Mouse (Mus musculus) MEL (cell line): ENCODE results near the gene Plekhj1. TPM values are rescaled to one million over a fixed set of nuclear protein-coding genes. Genes with fewer than 3 reads are reported as not detected.

Source experiments
- DNase-seq: peaks from one replicate; pipeline ENCODE4 v3.0.0; 2011; ENCODE audit warnings: low read depth, low spot score
- H3K27ac ChIP-seq: 2 replicates; pipeline ENCODE4 v1.5.1; 2012; ENCODE audit warnings: low read depth, mild to moderate bottlenecking, control low read depth, low read length, moderate library complexity; ENCODE audit not compliant: control insufficient read depth
- H3K27me3 ChIP-seq, 2 experiments: fragments of 150-350 bp in 1 of 2; sonication (generic) in 1 of 2; 2 replicates each; pipeline ENCODE4 v1.6.1; 2012; ENCODE audit warnings: low read length in 2 of 2, mild to moderate bottlenecking in 2 of 2, improper control_type of control experiment in 1 of 2, moderate library complexity in 1 of 2; ENCODE audit not compliant: insufficient read depth in 2 of 2, control insufficient read depth in 1 of 2
- H3K36me3 ChIP-seq, 2 experiments: 2 replicates each; pipeline ENCODE4 v1.6.1; 2012 to 2014; ENCODE audit warnings: low read length in 2 of 2, improper control_type of control experiment in 1 of 2, inconsistent platforms in 1 of 2, mild to moderate bottlenecking in 1 of 2; ENCODE audit not compliant: insufficient read depth in 2 of 2, control insufficient read depth in 1 of 2
- H3K4me1 ChIP-seq, 2 experiments: fragments of 150-350 bp in 1 of 2; sonication (generic) in 1 of 2; 2 replicates each; pipeline ENCODE4 v1.6.1; 2012; ENCODE audit warnings: low read length in 2 of 2, improper control_type of control experiment in 1 of 2, mild to moderate bottlenecking in 1 of 2; ENCODE audit not compliant: insufficient read depth in 2 of 2, control insufficient read depth in 1 of 2
- H3K4me3 ChIP-seq, 2 experiments: fragments of 150-350 bp in 1 of 2; sonication (generic) in 1 of 2; 2 replicates each; pipeline ENCODE4 v1.5.1; 2012; ENCODE audit warnings: low read depth in 2 of 2, low read length in 2 of 2, mild to moderate bottlenecking in 2 of 2, moderate library complexity in 2 of 2, control low read depth in 1 of 2, improper control_type of control experiment in 1 of 2; ENCODE audit not compliant: control insufficient read depth in 1 of 2, insufficient read depth in 1 of 2
- H3K79me2 ChIP-seq: 2 replicates; pipeline ENCODE4 v1.6.1; 2012; ENCODE audit warnings: mild to moderate bottlenecking, low read length, moderate library complexity; ENCODE audit not compliant: control insufficient read depth, poor library complexity, insufficient read depth
- H3K9ac ChIP-seq: 2 replicates; pipeline ENCODE4 v1.6.1; 2012; ENCODE audit warnings: low read depth, mild to moderate bottlenecking, control low read depth, low read length, moderate library complexity; ENCODE audit not compliant: control insufficient read depth, poor library complexity, severe bottlenecking
- H3K9me3 ChIP-seq: fragments of 150-350 bp; sonication (generic); replicated peaks from 2 replicates; pipeline ENCODE4 v1.6.1; 2012; ENCODE audit warnings: mild to moderate bottlenecking, low read length, improper control_type of control experiment, moderate library complexity; ENCODE audit not compliant: insufficient read depth
- BHLHE40 ChIP-seq: IDR thresholded peaks from 2 replicates; pipeline ENCODE4 v1.6.1; 2012; ENCODE audit warnings: low read depth, mild to moderate bottlenecking, inconsistent platforms, low read length, improper control_type of control experiment, borderline replicate concordance
- CHD1 ChIP-seq: IDR thresholded peaks from 2 replicates; pipeline ENCODE4 v1.6.1; 2012; ENCODE audit warnings: low read depth, mild to moderate bottlenecking, inconsistent platforms, low read length, improper control_type of control experiment
- CHD2 ChIP-seq: IDR thresholded peaks from 2 replicates; pipeline ENCODE4 v1.6.1; 2011; ENCODE audit warnings: low read length, improper control_type of control experiment
- CTCF ChIP-seq, 3 experiments: IDR thresholded peaks in 2 of 3; conservative IDR thresholded peaks in 1 of 3; 2 replicates each; pipeline ENCODE4 v1.5.1; 2011 to 2012; ENCODE audit warnings: low read length in 3 of 3, low read depth in 2 of 3, mild to moderate bottlenecking in 2 of 3, improper control_type of control experiment in 1 of 3, inconsistent platforms in 1 of 3, mixed read lengths in 1 of 3, moderate library complexity in 1 of 3; ENCODE audit not compliant: control insufficient read depth in 1 of 3, insufficient read depth in 1 of 3, poor library complexity in 1 of 3, severe bottlenecking in 1 of 3
- EP300 ChIP-seq, 2 experiments: IDR thresholded peaks; 2 replicates each; pipeline ENCODE4 v1.6.1; 2011; ENCODE audit warnings: improper control_type of control experiment in 2 of 2, low read length in 2 of 2, low read depth in 1 of 2, mild to moderate bottlenecking in 1 of 2
- ETS1 ChIP-seq: IDR thresholded peaks from 2 replicates; pipeline ENCODE4 v1.6.1; 2012; ENCODE audit warnings: low read depth, mild to moderate bottlenecking, inconsistent platforms, low read length, improper control_type of control experiment, moderate library complexity
- GATA1 ChIP-seq: IDR thresholded peaks from 2 replicates; pipeline ENCODE4 v1.6.1; 2011; ENCODE audit warnings: low read depth, low read length, improper control_type of control experiment
- HCFC1 ChIP-seq: IDR thresholded peaks from 2 replicates; pipeline ENCODE4 v1.6.1; 2012; ENCODE audit warnings: low read depth, mild to moderate bottlenecking, inconsistent platforms, low read length, improper control_type of control experiment, moderate library complexity
- JUND ChIP-seq: IDR thresholded peaks from 2 replicates; pipeline ENCODE4 v1.6.1; 2011; ENCODE audit warnings: low read depth, mild to moderate bottlenecking, improper control_type of control experiment, low read length
- MAFK ChIP-seq: IDR thresholded peaks from 2 replicates; pipeline ENCODE4 v1.6.1; 2011; ENCODE audit warnings: low read depth, mild to moderate bottlenecking, low read length, improper control_type of control experiment, borderline replicate concordance
- MAZ ChIP-seq: IDR thresholded peaks from 2 replicates; pipeline ENCODE4 v1.6.1; 2012; ENCODE audit warnings: low read depth, mild to moderate bottlenecking, inconsistent platforms, low read length, improper control_type of control experiment
- MEF2A ChIP-seq: IDR thresholded peaks from 2 replicates; pipeline ENCODE4 v1.6.1; 2014; ENCODE audit warnings: low read depth, mild to moderate bottlenecking, inconsistent platforms, low read length, improper control_type of control experiment; ENCODE audit not compliant: poor library complexity, insufficient replicate concordance, severe bottlenecking; ENCODE audit errors: extremely low read depth
- MXI1 ChIP-seq: IDR thresholded peaks from 2 replicates; pipeline ENCODE4 v1.6.1; 2011; ENCODE audit warnings: mild to moderate bottlenecking, low read depth, low read length, improper control_type of control experiment
- MYC ChIP-seq: IDR thresholded peaks from 2 replicates; pipeline ENCODE4 v1.6.1; 2011; ENCODE audit warnings: low read depth, mild to moderate bottlenecking, low read length, improper control_type of control experiment, moderate library complexity
- NELFE ChIP-seq: IDR thresholded peaks from 2 replicates; pipeline ENCODE4 v1.6.1; 2011; ENCODE audit warnings: low read depth, low read length, improper control_type of control experiment
- POLR2AphosphoS2 ChIP-seq: IDR thresholded peaks from 2 replicates; pipeline ENCODE4 v1.6.1; 2011; ENCODE audit warnings: low read length, improper control_type of control experiment
- POLR2AphosphoS5 ChIP-seq: IDR thresholded peaks from 2 replicates; pipeline ENCODE4 v1.6.1; 2012; ENCODE audit warnings: low read depth, borderline replicate concordance, mild to moderate bottlenecking, inconsistent platforms, low read length, moderate library complexity, mixed read lengths
- RAD21 ChIP-seq: IDR thresholded peaks from 2 replicates; pipeline ENCODE4 v1.6.1; 2011; ENCODE audit warnings: mild to moderate bottlenecking, low read depth, low read length, improper control_type of control experiment
- SIN3A ChIP-seq: IDR thresholded peaks from 2 replicates; pipeline ENCODE4 v1.6.1; 2012; ENCODE audit warnings: low read length, improper control_type of control experiment, inconsistent platforms
- TAL1 ChIP-seq: IDR thresholded peaks from 2 replicates; pipeline ENCODE4 v1.6.1; 2012; ENCODE audit warnings: mild to moderate bottlenecking, inconsistent platforms, low read length, moderate library complexity, mixed read lengths
- TBP ChIP-seq: IDR thresholded peaks from 2 replicates; pipeline ENCODE4 v1.8.0; 2011; ENCODE audit warnings: low read depth, low read length, improper control_type of control experiment
- TCF12 ChIP-seq: IDR thresholded peaks from 2 replicates; pipeline ENCODE4 v1.6.1; 2014; ENCODE audit warnings: low read depth, mild to moderate bottlenecking, inconsistent platforms, low read length, improper control_type of control experiment, moderate library complexity
- USF1 ChIP-seq: IDR thresholded peaks from 2 replicates; pipeline ENCODE4 v1.6.1; 2014; ENCODE audit warnings: low read depth, mild to moderate bottlenecking, inconsistent platforms, low read length, improper control_type of control experiment, moderate library complexity
- USF2 ChIP-seq, 2 experiments: IDR thresholded peaks; 2 replicates each; pipeline ENCODE4 v1.6.1; 2011 to 2012; ENCODE audit warnings: improper control_type of control experiment in 2 of 2, low read length in 2 of 2, borderline replicate concordance in 1 of 2, inconsistent platforms in 1 of 2, low read depth in 1 of 2, mild to moderate bottlenecking in 1 of 2; ENCODE audit not compliant: insufficient read depth in 1 of 2
- ZC3H11A ChIP-seq: IDR thresholded peaks from 2 replicates; pipeline ENCODE4 v1.6.1; 2012; ENCODE audit warnings: low read depth, mild to moderate bottlenecking, inconsistent platforms, low read length, improper control_type of control experiment
- ZKSCAN1 ChIP-seq: IDR thresholded peaks from 2 replicates; pipeline ENCODE4 v1.6.1; 2012; ENCODE audit warnings: low read depth, mild to moderate bottlenecking, inconsistent platforms, low read length, improper control_type of control experiment, moderate library complexity
- ZNF384 ChIP-seq: IDR thresholded peaks from 2 replicates; pipeline ENCODE4 v1.6.1; 2012; ENCODE audit warnings: low read depth, mild to moderate bottlenecking, inconsistent platforms, low read length, improper control_type of control experiment
- polyA plus RNA-seq, 2 experiments: library from polyadenylated mRNA; stranded (reverse) in 1 of 2; unstranded in 1 of 2; fragments of >175 nt in 1 of 2; fragments of >200 nt in 1 of 2; gene quantifications; 2 replicates each; pipeline versions ENCODE4 v1.2.1 to v1.2.4; 2012; ENCODE audit warnings: low replicate concordance in 2 of 2, low read depth in 1 of 2; ENCODE audit not compliant: insufficient read length in 2 of 2, insufficient read depth in 1 of 2, missing spikeins in 1 of 2
- total RNA-seq: library from RNA; depleted of rRNA; stranded (reverse); fragments of 300-350 nt; gene quantifications from 2 replicates; pipeline ENCODE4 v1.2.3, GENCODE M21; 2012

Gene Plekhj1
- total and polyA plus RNA-seq, 3 experiments = 86.9 to 217 TPM; not detected in 1

DNA sequence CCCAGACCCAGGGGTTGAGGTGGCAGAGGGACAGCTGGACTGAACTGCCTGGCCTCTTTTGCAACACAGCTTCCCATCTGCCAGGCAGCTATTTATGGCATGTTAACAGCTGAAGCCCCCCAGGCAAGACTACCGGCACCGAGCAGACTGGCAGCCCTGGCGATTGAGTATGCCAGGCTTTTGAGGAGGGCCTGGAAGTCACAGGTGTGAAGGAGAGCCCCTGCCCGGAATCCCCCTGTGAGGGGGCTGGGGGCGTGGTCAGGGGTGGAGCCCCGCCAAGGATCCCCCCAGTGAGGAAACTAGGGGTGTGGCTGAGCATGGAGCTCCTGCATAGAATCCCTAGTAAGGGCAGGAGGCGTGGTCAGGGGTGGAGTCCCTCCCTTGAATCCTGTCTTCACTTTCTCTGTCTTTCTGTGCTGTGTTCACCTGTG is 38.5 kb upstream of the Plekhj1 start:
- Histone ChIP-seq H3K27me3 (no peaks in the 10 kb centered on the region; a peak in 1 of 4 replicates), H3K79me2 (no peaks in the 10 kb centered on the region), H3K4me1 (no peaks in the 10 kb centered on the region), H3K27ac (no peak overlapping the region), H3K9ac (no peak overlapping the region), H3K9me3 (no peaks in the 10 kb centered on the region), H3K4me3 (no peak overlapping the region), H3K36me3 (no peaks in the 10 kb centered on the region)
- TF ChIP-seq MEF2A = no peak
- no peak for TF ChIP-seq TCF12
- TF ChIP-seq TAL1 = no peak
- TF ChIP-seq NELFE = no peak
- TF ChIP-seq HCFC1 = no peak
- TF ChIP-seq MYC = no peak
- TF ChIP-seq CHD2 = no peak
- DNase-seq = no peak

DNA sequence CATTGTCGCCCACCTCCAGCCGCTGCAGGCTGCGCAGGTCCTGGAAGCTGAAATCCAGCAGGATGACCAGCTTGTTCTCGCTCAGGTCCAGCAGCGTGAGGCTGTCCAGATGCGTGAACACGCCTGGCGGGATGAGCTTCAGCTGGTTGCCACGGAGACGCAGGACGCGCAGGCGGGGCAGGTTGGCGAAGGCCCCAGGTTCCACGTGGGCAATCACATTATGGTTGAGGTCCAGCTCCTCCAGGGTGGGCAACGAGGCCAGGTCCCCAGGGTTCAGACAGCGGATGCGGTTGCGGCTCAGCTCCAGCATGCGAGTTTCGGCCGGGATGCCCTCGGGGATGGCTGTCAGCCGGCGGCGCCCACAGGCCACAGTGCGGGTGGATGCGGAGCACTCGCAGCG is 37.2 kb upstream of the Plekhj1 start:
- Histone ChIP-seq H3K27me3 (no peaks in the 10 kb centered on the region; a peak in 1 of 4 replicates), H3K27ac (no peak overlapping the region), H3K9me3 (no peaks in the 10 kb centered on the region), H3K79me2 (no peaks in the 10 kb centered on the region), H3K4me1 (peaks cover 2 to 4% of the 10 kb centered on the region in 2 experiments; a peak in 3 of 4 replicates), H3K4me3 (no peak overlapping the region), H3K9ac (no peak overlapping the region), H3K36me3 (peaks cover 0 to 2% of the 10 kb centered on the region in 2 experiments; a peak in 1 of 4 replicates)
- no peak for DNase-seq
- TF ChIP-seq RAD21 (no peak), MYC (no peak), SIN3A (no peak), NELFE (no peak), BHLHE40 (no peak), ZKSCAN1 (no peak), TBP (no peak), MAFK (no peak)

DNA sequence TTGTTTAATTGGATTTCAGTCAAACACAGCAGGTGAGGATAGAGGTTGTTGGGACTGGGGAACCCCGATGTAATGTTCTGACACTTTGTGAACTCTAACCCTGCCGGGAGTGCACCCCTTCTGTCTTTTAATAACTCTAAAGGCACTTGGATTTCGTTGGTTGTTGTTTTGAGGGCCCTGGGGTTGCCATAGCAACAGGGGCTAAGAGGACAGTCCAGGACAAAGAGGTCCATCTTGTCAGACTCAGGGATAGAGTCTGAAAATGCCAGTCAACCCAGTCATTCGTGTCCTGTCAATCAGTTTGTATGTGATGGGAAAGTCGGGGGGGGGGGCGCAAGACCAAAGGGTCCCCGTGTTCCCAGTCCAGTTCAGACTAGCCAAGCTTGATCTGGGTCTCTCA is 34.4 kb upstream of the Plekhj1 start:
- H3K4me1 ChIP-seq = peaks cover 2 to 9% of the 10 kb centered on the region in 2 experiments; a peak in 3 of 4 replicates
- peaks cover 0 to 4% of the 10 kb centered on the region in 2 experiments; a peak in 2 of 4 replicates for H3K36me3 ChIP-seq
- TF ChIP-seq ETS1 (no peak), GATA1 (no peak), ZC3H11A (no peak), JUND (no peak), CHD1 (no peak), CTCF (IDR thresholded peaks at IDR 0.05 in 2 of 3, conservative IDR thresholded peaks at IDR 0.05 in 1 of 3; ENCODE audit: control insufficient read depth in 1 of 3, insufficient read depth in 1 of 3, low read depth in 2 of 3, low read length in 3 of 3, poor library complexity in 1 of 3, severe bottlenecking in 1 of 3) (no peak), SIN3A (no peak), MEF2A (no peak), ZNF384 (no peak), USF1 (no peak), USF2 (IDR thresholded peaks at IDR 0.05; ENCODE audit: borderline replicate concordance in 1 of 2, insufficient read depth in 1 of 2, low read depth in 1 of 2, low read length in 2 of 2) (no peak), MAZ (no peak), POLR2AphosphoS5 (no peak), EP300 (IDR thresholded peaks at IDR 0.05; ENCODE audit: low read depth in 1 of 2, low read length in 2 of 2) (no peak), POLR2AphosphoS2 (no peak), MXI1 (no peak), CHD2 (no peak)
- no peak overlapping the region for H3K27ac ChIP-seq
- no peak overlapping the region for H3K4me3 ChIP-seq
- peaks cover 10% of the 10 kb centered on the region for H3K79me2 ChIP-seq
- H3K9me3 ChIP-seq = no peaks in the 10 kb centered on the region
- DNase-seq = no peak
- H3K27me3 ChIP-seq = no peaks in the 10 kb centered on the region
- no peak overlapping the region for H3K9ac ChIP-seq
